Mouse (Mus musculus) neural tube, embryonic 14.5 days (tissue): Measurements from ENCODE around the gene H2-T3. TPM values are rescaled to one million over a fixed set of nuclear protein-coding genes. Genes with fewer than 3 reads are reported as not detected.
"Not testable (repeated sequence)": the region's sequence is repeated elsewhere in the genome, so short reads cannot be mapped to it uniquely, and the experiment has no call there.

Source experiments
- ATAC-seq: fragments of 200-750 bp; cut with Nextera tagmentation; 2 replicates; pipeline ENCODE4 v1.8.0; 2017; ENCODE audit warnings: low read depth, mild to moderate bottlenecking, moderate TSS enrichment, moderate library complexity
- H3K27ac ChIP-seq: fragments of 300-500 bp; sonication (generic); 2 replicates; pipeline ENCODE4 v1.5.1; 2014; ENCODE audit warnings: low read depth, mild to moderate bottlenecking, control low read depth, low read length, moderate library complexity, mixed read lengths
- H3K27me3 ChIP-seq: fragments of 300-500 bp; sonication (generic); 2 replicates; pipeline ENCODE4 v1.6.1; 2014; ENCODE audit warnings: low read length; ENCODE audit not compliant: control insufficient read depth, insufficient read depth
- H3K36me3 ChIP-seq: fragments of 300-500 bp; sonication (generic); 2 replicates; pipeline ENCODE4 v1.6.1; 2014; ENCODE audit warnings: low read length, mixed read lengths; ENCODE audit not compliant: control insufficient read depth, insufficient read depth
- H3K4me1 ChIP-seq: fragments of 300-500 bp; sonication (generic); 2 replicates; pipeline ENCODE4 v1.6.1; 2014; ENCODE audit warnings: low read length; ENCODE audit not compliant: control insufficient read depth, insufficient read depth
- H3K4me2 ChIP-seq: fragments of 300-500 bp; sonication (generic); 2 replicates; pipeline ENCODE4 v1.6.1; 2014; ENCODE audit warnings: mild to moderate bottlenecking, low read depth, low read length, control low read depth
- H3K4me3 ChIP-seq: fragments of 300-500 bp; sonication (generic); 2 replicates; pipeline ENCODE4 v1.5.1; 2014; ENCODE audit warnings: low read depth, low read length, control low read depth, mixed read lengths
- H3K9ac ChIP-seq: fragments of 300-500 bp; sonication (generic); replicated peaks from 2 replicates; pipeline ENCODE4 v1.6.1; 2014; ENCODE audit warnings: low read depth, mild to moderate bottlenecking, control low read depth, low read length, mixed read lengths
- H3K9me3 ChIP-seq: fragments of 300-500 bp; sonication (generic); 2 replicates; pipeline ENCODE4 v1.6.1; 2016; ENCODE audit warnings: low read length; ENCODE audit not compliant: control insufficient read depth
- WGBS: fragments of 180-500 bp; shearing (Covaris S2); extraction: QIAGEN DNeasy Blood & Tissue Kit; methylation state at CpG from one replicate; pipeline ENCODE4 v1.1.7; 2014; 5-methylcytosine and 5-hydroxymethylcytosine counted together
- polyA plus RNA-seq: library from polyadenylated mRNA; unstranded; fragments of >200 nt; fragmentation: Nextera tagmentation; extraction: Ambion mirVana; gene quantifications from 2 replicates; pipeline ENCODE4 v1.2.1, GENCODE M21; 2014

The H2-T3 gene
- not detected in 2 replicates for polyA plus RNA-seq

DNA sequence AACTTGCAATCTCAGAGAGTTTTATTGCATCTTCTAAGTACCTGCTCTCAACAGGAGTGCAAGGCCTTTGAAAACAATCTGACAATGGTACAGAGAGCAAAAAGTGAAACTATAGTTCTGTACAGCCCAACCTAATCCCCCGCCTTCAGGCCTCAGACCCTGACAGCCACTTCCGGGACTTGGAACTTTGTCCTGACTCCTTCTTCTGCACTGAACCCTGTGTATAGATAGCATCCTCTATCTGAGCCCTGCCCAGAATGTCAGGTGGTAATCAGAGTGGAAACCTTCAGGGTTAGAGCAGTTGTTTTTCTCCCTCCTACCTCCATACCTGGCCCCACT is at the start of gene H2-T3:
H2-T3 (minus strand) TSS at position 119 of the 339 bp plus-strand sequence.
- WGBS, result 61% methylated on average over 2 of the region's 2 CpGs
- Histone ChIP-seq H3K27me3 (no peaks in the 10 kb centered on the region), H3K9me3 (no peaks in the 10 kb centered on the region)

DNA sequence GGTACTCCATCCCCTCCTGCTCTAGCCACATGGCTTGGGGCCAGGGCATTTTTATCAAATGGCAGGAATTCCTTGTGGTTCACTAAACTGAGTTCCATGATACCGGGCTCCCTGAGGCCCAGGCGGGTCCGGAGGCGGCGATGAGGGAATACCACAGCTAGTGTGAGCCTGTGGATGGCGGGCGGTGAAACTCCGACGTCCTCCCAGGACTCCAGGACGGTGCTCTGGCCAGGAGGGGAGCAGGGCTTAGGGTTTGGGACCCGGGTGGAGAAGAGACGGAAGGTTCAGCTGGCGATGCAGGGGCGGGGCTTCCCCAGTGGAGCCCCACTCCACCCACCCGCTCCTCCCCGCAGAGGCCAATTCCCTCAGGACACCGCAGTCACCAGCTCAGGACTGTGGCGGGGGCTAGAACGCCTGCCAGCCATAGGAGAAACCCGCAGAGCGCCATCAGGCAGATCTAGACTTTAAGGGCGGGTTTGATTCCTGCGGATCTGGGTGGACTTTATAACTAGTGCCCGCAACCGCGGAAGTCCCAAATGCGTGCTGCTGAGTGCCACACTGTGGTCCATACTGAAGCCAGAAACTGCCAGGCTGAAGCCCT is 47.3 kb upstream of the H2-T3 start:
- Histone ChIP-seq H3K4me1 (peaks cover 3% of the 10 kb centered on the region; the same call in 1 of the 2 replicates), H3K4me2 (peak overlapping the region; percentile 40), H3K36me3 (no peaks in the 10 kb centered on the region), H3K27me3 (peaks cover 8% of the 10 kb centered on the region; the same call in 1 of the 2 replicates), H3K4me3 (peak overlapping the region; percentile 14; the same call in 1 of the 2 replicates), H3K27ac (no peak overlapping the region), H3K9me3 (no peaks in the 10 kb centered on the region), H3K9ac (peak overlapping the region; percentile 17; the same call in 1 of the 2 replicates)
- 3% methylated on average over 27 of the region's 27 CpGs for WGBS
- peak; percentile 34; the same call in 1 of the 2 replicates for ATAC-seq

More for the DNA sequence above, at the start of gene H2-T3:
- no peaks in the 10 kb centered on the region for H3K4me1 ChIP-seq
- no peak for ATAC-seq
- no peaks in the 10 kb centered on the region for H3K36me3 ChIP-seq
- H3K9ac ChIP-seq, result no peak within 1 kb of the TSS
- no peak within 1 kb of the TSS for H3K27ac ChIP-seq
- H3K4me3 ChIP-seq, result no peak within 1 kb of the TSS
- H3K4me2 ChIP-seq, result no peak within 1 kb of the TSS

DNA sequence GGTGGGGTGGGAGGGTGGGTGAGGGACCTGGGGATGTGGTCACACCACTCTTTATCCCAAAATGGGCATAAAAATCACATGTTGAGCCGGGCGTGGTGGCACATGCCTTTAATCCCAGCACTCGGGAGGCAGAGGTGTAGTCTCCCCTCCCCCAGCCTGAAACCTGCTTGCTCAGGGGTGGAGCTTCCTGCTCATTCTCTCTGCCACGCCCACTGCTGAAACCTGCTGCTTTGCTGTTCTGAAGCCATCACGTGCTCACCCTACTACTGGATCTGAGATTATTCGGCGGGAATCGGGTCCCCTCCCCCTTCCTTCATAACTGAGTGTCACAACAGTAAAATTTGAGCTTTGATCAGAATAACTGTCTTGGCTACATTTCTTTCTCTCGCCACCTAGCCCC is 45.2 kb upstream of the H2-T3 start:
- H3K27ac ChIP-seq, result not testable (repeated sequence)

DNA sequence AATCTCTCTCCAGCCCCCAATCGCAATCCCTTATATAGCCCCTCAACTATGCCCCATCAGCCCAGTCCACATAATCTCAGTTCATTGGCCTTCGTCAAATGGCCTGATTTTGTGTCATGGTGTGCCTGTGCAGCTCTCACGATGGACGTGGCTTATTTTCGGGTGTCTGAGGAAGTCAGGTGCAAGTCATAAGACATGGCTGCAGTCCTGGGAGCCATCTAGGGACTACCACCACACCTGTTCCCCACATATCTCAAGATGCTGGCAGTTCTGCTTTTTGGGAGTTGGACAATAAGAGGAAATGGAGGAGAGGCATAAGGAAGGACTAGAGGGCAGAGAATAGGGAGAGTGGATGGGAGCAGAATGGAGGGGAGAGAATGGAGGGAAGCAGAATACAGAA is 43.5 kb upstream of the H2-T3 start:
- no peak overlapping the region for H3K4me3 ChIP-seq
- H3K36me3 ChIP-seq, result no peaks in the 10 kb centered on the region
- peaks cover 14% of the 10 kb centered on the region; the same call in 1 of the 2 replicates for H3K27me3 ChIP-seq
- 83% methylated on average over 5 of the region's 5 CpGs for WGBS
- no peaks in the 10 kb centered on the region for H3K9me3 ChIP-seq
- ATAC-seq, result no peak
- no peak overlapping the region for H3K4me2 ChIP-seq
- H3K27ac ChIP-seq, result no peak overlapping the region
- H3K9ac ChIP-seq, result no peak overlapping the region
- H3K4me1 ChIP-seq, result peaks cover 3% of the 10 kb centered on the region; the same call in 1 of the 2 replicates

More for the DNA sequence above, 45.2 kb upstream of the H2-T3 start:
- H3K9ac ChIP-seq, H3K36me3 ChIP-seq, H3K9me3 ChIP-seq, H3K27me3 ChIP-seq, H3K4me1 ChIP-seq, ATAC-seq, H3K4me2 ChIP-seq, H3K4me3 ChIP-seq: not testable (repeated sequence)
- 23% methylated on average over 8 of the region's 9 CpGs for WGBS

DNA sequence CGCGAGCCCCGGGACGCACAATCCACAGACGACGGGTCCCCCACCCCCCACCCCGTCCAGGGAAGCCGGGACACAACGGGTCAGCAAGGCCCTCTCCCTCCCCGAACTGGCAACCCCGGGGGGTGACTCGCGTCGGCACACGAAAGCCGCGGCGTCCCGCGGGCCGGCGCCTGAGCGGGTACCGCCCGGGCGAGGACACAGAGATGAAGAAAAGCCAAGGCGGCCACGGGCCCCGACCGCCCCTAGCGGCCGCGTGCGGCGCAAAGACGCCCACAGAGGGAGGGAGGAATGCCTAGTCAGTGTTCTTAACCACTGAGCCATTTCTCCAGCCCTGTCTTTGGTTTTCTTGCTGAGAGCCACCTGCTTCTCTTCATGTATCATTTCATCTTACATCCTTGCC is 41.2 kb upstream of the H2-T3 start:
- H3K4me3 ChIP-seq, result no peak overlapping the region

DNA sequence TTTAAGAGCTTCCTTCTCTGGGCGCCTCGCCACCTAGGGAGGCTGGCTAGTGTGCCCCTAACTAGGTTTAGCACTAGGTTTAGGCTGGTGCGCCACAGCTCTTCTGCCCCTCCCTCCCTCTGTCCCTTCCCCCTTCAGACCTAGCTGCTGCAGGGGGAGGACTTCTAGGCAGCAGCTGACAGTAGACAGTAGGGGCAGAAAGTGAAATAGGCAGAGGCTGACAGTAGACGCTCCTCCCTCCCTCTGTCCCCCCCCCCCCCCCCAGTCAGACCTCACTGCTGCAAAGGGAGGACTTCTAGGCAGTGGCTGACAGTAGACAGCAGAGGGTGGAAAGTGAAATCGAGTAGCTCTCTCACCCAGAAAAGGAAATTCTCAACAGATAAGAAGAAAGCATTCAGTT is 39.0 kb upstream of the H2-T3 start:
- Histone ChIP-seq H3K9me3 (no peaks in the 10 kb centered on the region), H3K4me3 (no peak overlapping the region), H3K36me3 (no peaks in the 10 kb centered on the region), H3K4me1 (no peaks in the 10 kb centered on the region), H3K9ac (no peak overlapping the region), H3K27me3 (peaks cover 24% of the 10 kb centered on the region), H3K27ac (no peak overlapping the region), H3K4me2 (no peak overlapping the region)
- no peak for ATAC-seq
- WGBS, result 12% methylated on average over 5 of the region's 5 CpGs

More for the DNA sequence above, 41.2 kb upstream of the H2-T3 start:
- WGBS, result 7% methylated on average over 35 of the region's 36 CpGs
- Histone ChIP-seq H3K36me3 (no peaks in the 10 kb centered on the region), H3K27ac (no peak overlapping the region), H3K9ac (no peak overlapping the region), H3K27me3 (peaks cover 11% of the 10 kb centered on the region; the same call in 1 of the 2 replicates), H3K9me3 (no peaks in the 10 kb centered on the region), H3K4me2 (no peak overlapping the region), H3K4me1 (no peaks in the 10 kb centered on the region)
- ATAC-seq, result no peak

DNA sequence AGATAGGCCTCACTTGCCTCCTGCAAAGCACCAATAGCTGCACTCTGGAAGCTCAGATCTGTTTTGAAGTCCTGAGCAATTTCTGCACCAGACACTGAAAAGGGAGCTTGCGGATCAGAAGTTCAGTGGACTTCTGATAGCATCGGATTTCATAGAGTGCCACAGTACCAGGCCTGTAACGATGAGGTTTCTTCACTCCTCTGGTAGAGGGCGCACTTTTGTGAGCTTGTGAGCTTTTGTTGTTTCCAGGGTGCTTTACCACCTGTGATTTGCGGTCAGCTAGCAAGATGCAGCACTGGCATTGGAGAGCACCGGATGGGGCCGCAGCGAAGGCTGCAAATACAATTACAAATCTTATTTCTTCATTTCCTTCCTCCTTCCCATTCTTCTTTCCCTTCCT is 36.8 kb upstream of the H2-T3 start:
- no peak overlapping the region for H3K9ac ChIP-seq
- H3K9me3 ChIP-seq, result no peaks in the 10 kb centered on the region
- no peaks in the 10 kb centered on the region for H3K36me3 ChIP-seq
- peaks cover 24% of the 10 kb centered on the region for H3K27me3 ChIP-seq
- ATAC-seq, result no peak
- no peak overlapping the region for H3K27ac ChIP-seq
- no peaks in the 10 kb centered on the region for H3K4me1 ChIP-seq
- H3K4me3 ChIP-seq, result no peak overlapping the region
- 18% methylated on average over 8 of the region's 8 CpGs for WGBS
- no peak overlapping the region for H3K4me2 ChIP-seq

DNA sequence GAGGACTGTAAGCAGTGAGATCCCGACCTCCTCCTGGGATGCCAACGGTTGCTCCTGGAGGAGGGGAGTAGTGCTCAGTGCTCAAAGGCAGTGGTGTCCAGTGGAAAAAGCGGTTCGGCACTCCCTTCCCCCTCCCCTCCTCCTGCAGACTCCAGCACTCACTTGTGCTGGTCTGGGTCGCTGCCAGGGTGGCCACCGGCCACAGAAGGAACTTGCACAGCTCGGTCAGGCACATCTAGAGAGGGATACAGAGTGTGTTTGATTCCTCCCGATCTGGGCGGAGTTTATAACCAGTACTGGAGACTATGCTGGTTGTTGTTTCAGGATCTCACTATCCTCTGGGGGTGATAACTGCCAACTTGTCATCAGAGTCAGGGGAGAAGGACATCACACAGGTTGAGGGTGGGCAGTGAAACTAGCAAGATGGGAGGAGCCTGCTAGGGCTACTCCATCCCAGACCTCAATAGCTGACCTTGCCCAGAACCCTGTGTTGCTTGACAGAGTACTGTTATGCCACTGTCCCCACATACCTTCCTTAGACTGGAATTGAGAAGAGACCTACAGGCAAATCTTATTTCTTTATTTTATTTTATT is 35.2 kb upstream of the H2-T3 start:
- Histone ChIP-seq H3K27ac (no peak overlapping the region), H3K9me3 (no peaks in the 10 kb centered on the region), H3K4me2 (no peak overlapping the region), H3K4me3 (no peak overlapping the region), H3K27me3 (peaks cover 24% of the 10 kb centered on the region), H3K9ac (no peak overlapping the region), H3K36me3 (no peaks in the 10 kb centered on the region), H3K4me1 (no peaks in the 10 kb centered on the region)
- no peak for ATAC-seq
- 8% methylated on average over 9 of the region's 9 CpGs for WGBS

DNA sequence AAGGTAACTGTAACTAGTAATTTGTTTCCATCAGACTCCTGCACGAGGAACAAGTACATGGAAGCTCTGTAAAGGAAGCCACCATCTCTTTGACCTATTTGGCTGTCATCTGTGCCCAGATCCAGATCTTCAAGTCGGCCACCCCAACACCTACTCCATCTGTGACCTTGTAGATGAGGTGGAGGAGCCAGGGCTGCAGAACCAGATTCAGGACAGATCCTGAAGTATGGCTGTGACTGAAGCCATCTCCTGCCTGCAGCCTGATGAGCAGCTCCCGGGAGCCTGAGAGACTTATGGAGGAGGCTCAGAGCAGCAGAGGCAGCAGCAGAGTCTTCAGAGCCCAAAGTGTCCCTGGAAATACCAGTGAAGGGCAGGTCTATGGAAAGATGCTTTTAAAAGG is 34.4 kb upstream of the H2-T3 start:
- H3K36me3 ChIP-seq, result no peaks in the 10 kb centered on the region
- no peak for ATAC-seq
- H3K9me3 ChIP-seq, result no peaks in the 10 kb centered on the region
- no peak overlapping the region for H3K27ac ChIP-seq
- 51% methylated on average over 3 of the region's 3 CpGs for WGBS
- no peaks in the 10 kb centered on the region for H3K4me1 ChIP-seq
- H3K4me3 ChIP-seq, result no peak overlapping the region
- H3K9ac ChIP-seq, result no peak overlapping the region
- H3K27me3 ChIP-seq, result peaks cover 19% of the 10 kb centered on the region
- no peak overlapping the region for H3K4me2 ChIP-seq
